Mouse (Mus musculus) brain, embryonic 14.5 days (tissue): Measurements from ENCODE around the gene Zfp488.

ENCODE experiments used
- CTCF ChIP-seq: fragments of 200-500 bp; IDR thresholded peaks from 2 replicates; pipeline ENCODE4 v1.5.1; 2012; ENCODE audit warnings: inconsistent platforms, mild to moderate bottlenecking, moderate library complexity, borderline replicate concordance; ENCODE audit not compliant: insufficient read depth, insufficient read length; ENCODE audit errors: extremely low read depth
- POLR2A ChIP-seq: fragments of 200-500 bp; IDR thresholded peaks from 2 replicates; pipeline ENCODE4 v1.6.1; 2012; ENCODE audit warnings: mild to moderate bottlenecking, inconsistent platforms, borderline replicate concordance; ENCODE audit not compliant: poor library complexity, insufficient read depth, insufficient read length, severe bottlenecking; ENCODE audit errors: extremely low read depth

GRCm38 (mm10) chr14:33940739-33941138, 37.8 kb downstream of the Zfp488 start, which contains the start of gene Gdf2:
- TF ChIP-seq CTCF, result no peak
- no peak for TF ChIP-seq POLR2A
